Mouse (Mus musculus) hindbrain, postnatal 0 days (tissue): ENCODE measurements around the gene Fam173b. TPM values are rescaled to one million over a fixed set of nuclear protein-coding genes. Genes with fewer than 3 reads are reported as not detected.
A peak's percentile ranks its signal among the peaks of the same experiment; 100 is the strongest.

ENCODE experiments used
- ATAC-seq: fragments of 200-750 bp; cut with Nextera tagmentation; 2 replicates; pipeline ENCODE4 v1.8.0; 2017; ENCODE audit warnings: mild to moderate bottlenecking, moderate TSS enrichment, moderate library complexity
- DNase-seq: peaks from one replicate; pipeline ENCODE4 v3.0.0-alpha.2; 2015; ENCODE audit warnings: low spot score
- H3K27ac ChIP-seq: fragments of 300-500 bp; sonication (generic); 2 replicates; pipeline ENCODE4 v1.5.1; 2014; ENCODE audit warnings: mild to moderate bottlenecking
- H3K27me3 ChIP-seq: fragments of 300-500 bp; sonication (generic); 2 replicates; pipeline ENCODE4 v1.6.1; 2014; ENCODE audit warnings: low read length, mixed read lengths; ENCODE audit not compliant: insufficient read depth
- H3K36me3 ChIP-seq: fragments of 300-500 bp; sonication (generic); 2 replicates; pipeline ENCODE4 v1.6.1; 2014; ENCODE audit warnings: low read length, mixed read lengths; ENCODE audit not compliant: insufficient read depth
- H3K4me1 ChIP-seq: fragments of 300-500 bp; sonication (generic); 2 replicates; pipeline ENCODE4 v1.6.1; 2014; ENCODE audit warnings: antibody characterized with exemption, low read length, mixed read lengths; ENCODE audit not compliant: insufficient read depth
- H3K4me2 ChIP-seq: fragments of 300-500 bp; sonication (generic); 2 replicates; pipeline ENCODE4 v1.6.1; 2014; ENCODE audit warnings: low read depth, mild to moderate bottlenecking, low read length, moderate library complexity, mixed read lengths
- H3K4me3 ChIP-seq: fragments of 300-500 bp; sonication (generic); 2 replicates; pipeline ENCODE4 v1.5.1; 2014; ENCODE audit warnings: low read length
- H3K9ac ChIP-seq: fragments of 300-500 bp; sonication (generic); replicated peaks from 2 replicates; pipeline ENCODE4 v1.6.1; 2014; ENCODE audit warnings: mild to moderate bottlenecking, low read length, moderate library complexity, mixed read lengths
- H3K9me3 ChIP-seq: fragments of 300-500 bp; sonication (generic); 2 replicates; pipeline ENCODE4 v1.6.1; 2016; ENCODE audit warnings: low read length, mixed read lengths
- CTCF ChIP-seq: IDR thresholded peaks from 2 replicates; pipeline ENCODE4 v1.5.1; 2016; ENCODE audit warnings: antibody characterized with exemption, control low read depth, low read depth
- WGBS: fragments of 180-500 bp; shearing (Covaris S2); extraction: QIAGEN DNeasy Blood & Tissue Kit; methylation state at CpG from one replicate; pipeline ENCODE4 v1.1.7; 2014; 5-methylcytosine and 5-hydroxymethylcytosine counted together
- polyA plus RNA-seq: library from polyadenylated mRNA; unstranded; fragments of >200 nt; fragmentation: Nextera tagmentation; extraction: Ambion mirVana; gene quantifications from 2 replicates; pipeline ENCODE4 v1.2.1, GENCODE M21; 2015
- total RNA-seq: library from RNA; depleted of rRNA; stranded (reverse); fragments of >200 nt; gene quantifications from 2 replicates; pipeline ENCODE4 v1.2.3, GENCODE M21; 2014; rRNA removed

Fam173b gene
- total and polyA plus RNA-seq, 2 experiments from 2014 or later = 8.2 to 12.5 TPM

GRCm38 (mm10) chr15:31650821-31651220 is 49.2 kb downstream of the Fam173b start:
- no peak overlapping the region for H3K27ac ChIP-seq
- no peak for TF ChIP-seq CTCF
- H3K4me3 ChIP-seq = no peak overlapping the region
- no peaks in the 10 kb centered on the region for H3K27me3 ChIP-seq
- no peaks in the 10 kb centered on the region for H3K4me1 ChIP-seq
- ATAC-seq = no peak
- DNase-seq = no peak
- no peak overlapping the region for H3K9ac ChIP-seq
- H3K36me3 ChIP-seq = no peaks in the 10 kb centered on the region
- no peak overlapping the region for H3K4me2 ChIP-seq
- WGBS = 96% methylated on average over 7 of the region's 7 CpGs
- H3K9me3 ChIP-seq = no peaks in the 10 kb centered on the region

DNA sequence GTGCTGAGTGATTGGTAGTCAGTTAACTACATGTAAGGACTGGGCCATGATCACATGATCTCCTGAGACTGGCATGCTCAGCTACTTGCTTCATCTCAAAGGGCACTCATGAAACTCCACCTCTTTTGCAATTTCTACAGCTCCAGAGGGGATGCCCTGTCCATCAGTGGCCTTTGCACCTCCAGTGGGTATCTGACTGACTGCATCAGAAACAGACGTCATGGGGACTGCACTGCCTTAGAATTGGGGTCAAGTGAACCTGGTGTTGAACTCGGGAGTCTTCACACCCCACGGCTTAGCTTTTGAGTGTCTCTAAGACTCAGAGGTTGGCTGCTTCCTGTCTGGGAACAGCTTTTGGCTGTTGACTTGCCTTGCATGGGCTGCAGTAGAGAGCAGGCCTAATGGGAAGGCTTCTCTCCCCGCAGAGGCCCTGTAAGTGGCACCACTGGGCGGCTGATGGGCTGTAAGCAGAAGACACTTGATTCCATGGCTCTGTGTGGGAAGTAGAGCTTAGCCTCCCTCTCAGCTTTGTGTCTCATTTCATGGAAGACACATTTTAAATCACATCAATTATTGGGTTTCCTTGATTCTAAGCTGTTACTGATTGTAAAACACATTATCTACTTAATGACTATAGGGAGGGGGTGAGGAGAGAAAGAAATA is 58.6 kb downstream of the Fam173b start:
- ATAC-seq (0 out of 2 replicates have a peak, but pooled peaks have one; percentile 42), DNase-seq (no peak)
- Histone ChIP-seq H3K27ac (no peak overlapping the region), H3K9ac (no peak overlapping the region), H3K36me3 (no peaks in the 10 kb centered on the region), H3K9me3 (no peaks in the 10 kb centered on the region), H3K4me1 (no peaks in the 10 kb centered on the region), H3K4me2 (no peak overlapping the region), H3K4me3 (no peak overlapping the region), H3K27me3 (no peaks in the 10 kb centered on the region)
- no peak for TF ChIP-seq CTCF
- 72% methylated on average over 5 of the region's 5 CpGs for WGBS

GRCm38 (mm10) chr15:31660844-31661243 is 59.2 kb downstream of the Fam173b start:
- H3K36me3 ChIP-seq = no peaks in the 10 kb centered on the region
- H3K27me3 ChIP-seq = no peaks in the 10 kb centered on the region
- H3K9me3 ChIP-seq = no peaks in the 10 kb centered on the region
- no peak overlapping the region for H3K4me3 ChIP-seq
- H3K27ac ChIP-seq = no peak overlapping the region
- no peak for TF ChIP-seq CTCF
- DNase-seq = peak; percentile 22
- H3K4me2 ChIP-seq = no peak overlapping the region
- 65% methylated on average over 9 of the region's 9 CpGs for whole genome bisulfite sequencing
- H3K9ac ChIP-seq = no peak overlapping the region
- H3K4me1 ChIP-seq = no peaks in the 10 kb centered on the region
- 0 out of 2 replicates have a peak, but pooled peaks have one; percentile 24 for ATAC-seq

DNA sequence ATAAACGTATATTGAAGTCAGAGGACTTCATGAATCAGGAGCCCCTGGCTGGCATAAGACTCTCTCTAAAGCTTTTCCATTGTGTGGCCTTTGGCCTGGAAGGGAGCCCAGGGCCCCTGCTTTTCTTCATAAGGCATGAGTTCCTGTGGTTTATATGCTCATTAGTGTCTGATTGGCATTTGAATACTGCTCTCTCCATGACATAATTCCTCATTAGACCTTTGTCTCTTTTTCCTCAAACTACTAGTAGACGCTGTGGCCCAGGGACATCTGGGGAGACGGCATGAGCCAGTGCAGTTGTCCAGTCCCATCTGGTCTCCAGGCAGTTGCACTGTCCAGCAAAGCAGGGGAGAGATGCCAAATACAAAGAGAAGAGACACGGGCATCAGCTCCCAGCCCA is 60.1 kb downstream of the Fam173b start:
- H3K27me3 ChIP-seq = no peaks in the 10 kb centered on the region
- no peaks in the 10 kb centered on the region for H3K36me3 ChIP-seq
- H3K4me1 ChIP-seq = no peaks in the 10 kb centered on the region
- no peak overlapping the region for H3K4me2 ChIP-seq
- H3K9me3 ChIP-seq = no peaks in the 10 kb centered on the region
- H3K27ac ChIP-seq = no peak overlapping the region
- H3K4me3 ChIP-seq = no peak overlapping the region
- peak; percentile 38 for DNase-seq
- peak; percentile 69 for ATAC-seq
- no peak for TF ChIP-seq CTCF
- 31% methylated on average over 4 of the region's 4 CpGs for WGBS
- no peak overlapping the region for H3K9ac ChIP-seq

DNA sequence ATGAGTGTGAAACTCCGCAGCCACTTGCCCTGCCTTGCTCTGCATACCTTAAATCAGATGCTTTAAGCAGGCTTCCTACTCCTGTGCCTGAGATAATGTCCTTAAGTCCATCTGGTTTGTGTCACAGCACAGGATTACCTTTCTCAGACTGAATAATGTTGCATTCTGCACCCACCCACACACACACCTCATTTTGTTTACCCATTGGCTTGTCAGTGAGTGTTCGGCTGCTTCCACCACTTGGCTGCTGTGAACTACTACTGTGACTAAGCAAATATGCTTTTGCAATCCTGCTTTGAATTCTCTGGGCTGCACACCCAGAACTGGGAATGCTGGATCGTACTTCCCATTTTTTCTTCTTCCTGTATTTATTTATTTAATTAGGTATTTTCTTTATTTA is 61.4 kb downstream of the Fam173b start:
- Histone ChIP-seq H3K36me3 (no peaks in the 10 kb centered on the region), H3K4me2 (no peak overlapping the region), H3K9me3 (no peaks in the 10 kb centered on the region), H3K9ac (no peak overlapping the region), H3K4me1 (no peaks in the 10 kb centered on the region), H3K4me3 (no peak overlapping the region), H3K27ac (no peak overlapping the region), H3K27me3 (no peaks in the 10 kb centered on the region)
- DNase-seq = no peak
- ATAC-seq = no peak
- 85% methylated on average over 3 of the region's 3 CpGs for WGBS
- TF ChIP-seq CTCF = no peak

Other genes starting within 250 kb of the Fam173b start
- gene Ankrd33b, start 234.1 kb upstream of the Fam173b start, total RNA-seq = 1.6 and 3.3 TPM in 2 replicates
- gene Ankrd33b, start 234.1 kb upstream of the Fam173b start, polyA plus RNA-seq = 1.2 and 1.6 TPM in 2 replicates
- 0.68 and 0.73 TPM in 2 replicates for gene Ropn1l, start 148.1 kb upstream of the Fam173b start, total RNA-seq
- gene Ropn1l, start 148.1 kb upstream of the Fam173b start, polyA plus RNA-seq = 3.4 and 3.7 TPM in 2 replicates
- gene March6, start 70.8 kb upstream of the Fam173b start, total RNA-seq = 154 and 169 TPM in 2 replicates
- 55.3 and 57.4 TPM in 2 replicates for gene March6, start 70.8 kb upstream of the Fam173b start, polyA plus RNA-seq
- gene Cmbl, start 36.5 kb upstream of the Fam173b start, total RNA-seq = 15.2 and 21.2 TPM in 2 replicates
- gene Cmbl, start 36.5 kb upstream of the Fam173b start, polyA plus RNA-seq = 22.7 and 24.9 TPM in 2 replicates
- gene Cct5, start within 50 bp of the Fam173b start, total RNA-seq = 251 and 279 TPM in 2 replicates
- gene Cct5, start within 50 bp of the Fam173b start, polyA plus RNA-seq = 416 and 423 TPM in 2 replicates